In genomic region chr5:43947330-43947977, GRCm38 (mm10) we compare ENCODE assay signal across 8 mouse cellular contexts. TPM values are rescaled to one million over a fixed set of nuclear protein-coding genes. Genes with fewer than 3 reads are reported as not detected.
DNase-seq lines count a peak whose midpoint lies in the region; ATAC-seq and TF ChIP-seq lines count a peak whose summit lies in the region.

No protein-coding gene starts in this region.

- H3K36me3 ChIP-seq in heart, embryonic 13.5 days: no peaks in the 10 kb centered on the region
- H3K36me3 ChIP-seq in hindbrain, embryonic 10.5 days: no peaks in the 10 kb centered on the region
- no peaks in the 10 kb centered on the region for H3K36me3 ChIP-seq in lung, postnatal 0 days (ENCODE audit: insufficient read depth, low read length)

- TF ChIP-seq EP300 in lung, postnatal 0 days (IDR thresholded peaks at IDR 0.05): no peak

- no peaks in the 10 kb centered on the region for H3K9me3 ChIP-seq in heart, embryonic 13.5 days
- no peaks in the 10 kb centered on the region for H3K9me3 ChIP-seq in hindbrain, embryonic 10.5 days
- no peaks in the 10 kb centered on the region for H3K9me3 ChIP-seq in lung, postnatal 0 days (ENCODE audit: low read length)

- no peak overlapping the region for H3K9ac ChIP-seq in heart, embryonic 13.5 days
- no peak overlapping the region for H3K9ac ChIP-seq in lung, postnatal 0 days (replicated peaks; ENCODE audit: low read depth)

- peaks cover 21% of the 10 kb centered on the region for H3K4me1 ChIP-seq in heart, embryonic 13.5 days
- peaks cover 21% of the 10 kb centered on the region for H3K4me1 ChIP-seq in hindbrain, embryonic 10.5 days (replicated peaks)
- peaks cover 5% of the 10 kb centered on the region; the same call in 1 of the 2 replicates for H3K4me1 ChIP-seq in lung, postnatal 0 days (ENCODE audit: insufficient read depth, low read depth, low read length)

- no peak for DNase-seq in heart, postnatal 10 days
- DNase-seq in R1 (ENCODE audit: low read depth, low spot score): peak; percentile 31
- DNase-seq in hindbrain, embryonic 10.5 days (ENCODE audit: low spot score): no peak
- peak; percentile 9 for DNase-seq in lung, postnatal 0 days (ENCODE audit: low spot score)
- peak; percentile 34 for DNase-seq in thymus, postnatal 14 days
- no peak for DNase-seq in gastrocnemius, adult 8-10 months (ENCODE audit: low spot score in 2 of 2)
- DNase-seq in frontal cortex, postnatal 10 days (ENCODE audit: low spot score in 2 of 2): no peak

- no peak overlapping the region for H3K27ac ChIP-seq in heart, embryonic 13.5 days (replicated peaks)
- 0 out of 2 replicates have a peak overlapping the region, but pooled peaks have one; percentile 70 for H3K27ac ChIP-seq in hindbrain, embryonic 10.5 days
- H3K27ac ChIP-seq in lung, postnatal 0 days (ENCODE audit: low read length): peak overlapping the region; percentile 84

- peaks cover 15% of the 10 kb centered on the region; the same call in 1 of the 2 replicates for H3K27me3 ChIP-seq in heart, embryonic 13.5 days (replicated peaks)
- peaks cover 7% of the 10 kb centered on the region; the same call in 1 of the 2 replicates for H3K27me3 ChIP-seq in hindbrain, embryonic 10.5 days (ENCODE audit: insufficient read depth, poor library complexity, severe bottlenecking)
- no peaks in the 10 kb centered on the region for H3K27me3 ChIP-seq in lung, postnatal 0 days (replicated peaks; ENCODE audit: insufficient read depth, low read length)

- intact Hi-C loops in heart, postnatal 10 days (cut with DNase I): no loop called here

- H3K4me3 ChIP-seq in heart, embryonic 13.5 days: peak overlapping the region; percentile 49
- peak overlapping the region; percentile 51 for H3K4me3 ChIP-seq in hindbrain, embryonic 10.5 days
- H3K4me3 ChIP-seq in lung, postnatal 0 days (ENCODE audit: low read depth, low read length): no peak overlapping the region

- H3K4me2 ChIP-seq in heart, embryonic 13.5 days: peak overlapping the region; percentile 77
- peak overlapping the region; percentile 50; the same call in 1 of the 2 replicates for H3K4me2 ChIP-seq in lung, postnatal 0 days (replicated peaks; ENCODE audit: low read depth, low read length)

- ATAC-seq in heart, embryonic 13.5 days (ENCODE audit: extremely low read depth, insufficient number of reproducible peaks, low FRiP score, low TSS enrichment): no peak
- ATAC-seq in lung, postnatal 0 days: no peak

- 43% methylated on average over 9 of the region's 9 CpGs for WGBS in heart, embryonic 13.5 days
- WGBS in hindbrain, embryonic 10.5 days: 48% methylated on average over 9 of the region's 9 CpGs
- 17% methylated on average over 9 of the region's 9 CpGs for WGBS in lung, postnatal 0 days

- TF ChIP-seq CTCF in lung, postnatal 0 days (IDR thresholded peaks at IDR 0.05): no peak

RNA-seq across cellular contexts. Expression of gene Fgfbp1, which starts 34.1 kb away (rescaled TPM):
- polyA plus RNA-seq in heart, embryonic 13.5 days (2015; fragmentation: Nextera tagmentation; extraction: Ambion mirVana): 0.45 and 0.59 TPM in 2 replicates
- under 1 TPM; 0.45 TPM for total RNA-seq in heart, postnatal 10 days (2021)
- polyA plus RNA-seq in hindbrain, embryonic 10.5 days (2016; fragmentation: Nextera tagmentation; extraction: Ambion mirVana): 4.3 and 4.7 TPM in 2 replicates
- polyA plus RNA-seq in lung, postnatal 0 days (2015; fragmentation: Nextera tagmentation; extraction: Ambion mirVana): 67.6 and 90.5 TPM in 2 replicates
- 1 to 10 TPM; 3.0 to 7.8 (median 5.4) TPM for total RNA-seq in gastrocnemius, adult 8-10 months (2022)

RNA-seq across cellular contexts. Expression of gene Gm7879, which starts 34.5 kb away (rescaled TPM):
- 0.48 TPM in 1 of 2 replicates, not detected in the other for polyA plus RNA-seq in heart, embryonic 13.5 days (2015; fragmentation: Nextera tagmentation; extraction: Ambion mirVana)
- 10 to 100 TPM in 1 of 2 experiments, 1 to 10 TPM in 1; 8.9 to 10.7 TPM for total RNA-seq in heart, postnatal 10 days (2021)
- not detected in 2 replicates for polyA plus RNA-seq in hindbrain, embryonic 10.5 days (2016; fragmentation: Nextera tagmentation; extraction: Ambion mirVana)
- polyA plus RNA-seq in lung, postnatal 0 days (2015; fragmentation: Nextera tagmentation; extraction: Ambion mirVana): not detected in 2 replicates
- 1 to 10 TPM; 5.2 to 6.5 (median 5.5) TPM for total RNA-seq in gastrocnemius, adult 8-10 months (2022)

Comparison
In these comparisons a context has a peak if more than half of its experiments do, and no peak if none do; other contexts are left out.
1. DNase-seq: peak in R1 (single experiment), lung, postnatal 0 days (single experiment) and thymus, postnatal 14 days (single experiment); none in heart, postnatal 10 days (0 of 2), hindbrain, embryonic 10.5 days (single experiment), gastrocnemius, adult 8-10 months (0 of 2) and frontal cortex, postnatal 10 days (0 of 2).
2. RNA of gene Fgfbp1, which starts 34.1 kb away (polyA plus RNA-seq): 67.6 to 90.5 TPM in lung, postnatal 0 days; 4.3 to 4.7 TPM in hindbrain, embryonic 10.5 days and 0.45 to 0.59 TPM in heart, embryonic 13.5 days; every median in the first group is over 10 times any median in the second.